Mouse (Mus musculus) myocyte (in vitro differentiated cells): ENCODE measurements around the gene Gm4792.

Experiments
- POLR2AphosphoS2 ChIP-seq: IDR thresholded peaks from one replicate; pipeline ENCODE4 v1.6.1; 2011; ENCODE audit warnings: low read depth, control low read depth; ENCODE audit not compliant: insufficient read length
- SRF ChIP-seq: IDR thresholded peaks from one replicate; pipeline ENCODE4 v1.6.1; 2011; ENCODE audit warnings: low read depth; ENCODE audit not compliant: control insufficient read depth, insufficient read length

DNA sequence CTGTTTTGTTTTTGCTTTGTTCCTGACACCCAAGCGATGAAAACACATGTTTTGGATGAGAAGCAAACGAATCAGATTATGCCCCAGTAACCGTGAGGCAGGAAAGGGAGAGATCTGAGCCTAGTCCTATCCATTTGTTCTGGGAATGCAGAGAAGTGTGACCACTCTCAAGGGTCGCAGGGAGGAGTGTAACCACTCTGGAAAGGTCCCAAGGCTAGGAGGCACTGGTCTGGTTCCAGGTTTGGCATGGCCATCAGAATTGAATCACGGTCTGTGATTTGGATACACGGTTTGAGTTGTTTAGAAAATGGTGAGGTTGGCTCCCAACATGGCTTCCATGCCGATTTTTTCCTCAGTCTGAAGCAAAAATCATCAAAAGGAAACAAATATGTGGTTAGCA, 43.8 kb upstream of the Gm4792 start:
- TF ChIP-seq POLR2AphosphoS2: no peak
- TF ChIP-seq SRF: no peak
